Mouse (Mus musculus) limb, embryonic 14.5 days (tissue): ENCODE measurements around the gene Lonp2. TPM values are rescaled to one million over a fixed set of nuclear protein-coding genes. Genes with fewer than 3 reads are reported as not detected.

Experiments used
- ATAC-seq: fragments of 200-750 bp; cut with Nextera tagmentation; 2 replicates; pipeline ENCODE4 v1.8.0; 2017; ENCODE audit warnings: low read depth, moderate number of reproducible peaks, moderate TSS enrichment; ENCODE audit not compliant: low FRiP score
- DNase-seq: peaks from one replicate; pipeline ENCODE4 v3.0.0-alpha.2; 2015; ENCODE audit warnings: low spot score
- H3K27ac ChIP-seq: fragments of 300-500 bp; sonication (generic); replicated peaks from 2 replicates; pipeline ENCODE4 v1.5.1; 2014; ENCODE audit warnings: low read depth, mild to moderate bottlenecking, low read length, moderate library complexity, mixed read lengths
- H3K27me3 ChIP-seq: fragments of 300-500 bp; sonication (generic); 2 replicates; pipeline ENCODE4 v1.6.1; 2014; ENCODE audit warnings: low read length, mixed read lengths; ENCODE audit not compliant: control insufficient read depth, insufficient read depth
- H3K36me3 ChIP-seq: fragments of 300-500 bp; sonication (generic); 2 replicates; pipeline ENCODE4 v1.6.1; 2014; ENCODE audit warnings: mild to moderate bottlenecking, low read length, moderate library complexity, mixed read lengths; ENCODE audit not compliant: control insufficient read depth, insufficient read depth
- H3K4me1 ChIP-seq: fragments of 300-500 bp; sonication (generic); 2 replicates; pipeline ENCODE4 v1.6.1; 2014; ENCODE audit warnings: antibody characterized with exemption, low read length, mixed read lengths; ENCODE audit not compliant: control insufficient read depth, insufficient read depth
- H3K4me2 ChIP-seq: fragments of 300-500 bp; sonication (generic); replicated peaks from 2 replicates; pipeline ENCODE4 v1.6.1; 2014; ENCODE audit warnings: low read depth, mild to moderate bottlenecking, low read length, moderate library complexity; ENCODE audit not compliant: severe bottlenecking
- H3K4me3 ChIP-seq: fragments of 300-500 bp; sonication (generic); replicated peaks from 2 replicates; pipeline ENCODE4 v1.5.1; 2014; ENCODE audit warnings: low read length
- H3K9ac ChIP-seq: fragments of 300-500 bp; sonication (generic); 2 replicates; pipeline ENCODE4 v1.6.1; 2014; ENCODE audit warnings: mild to moderate bottlenecking, low read depth, low read length, moderate library complexity; ENCODE audit not compliant: severe bottlenecking
- H3K9me3 ChIP-seq: fragments of 300-500 bp; sonication (generic); 2 replicates; pipeline ENCODE4 v1.6.1; 2016; ENCODE audit warnings: low read length; ENCODE audit not compliant: control insufficient read depth
- POLR2A ChIP-seq: fragments of 200-500 bp; IDR thresholded peaks from 2 replicates; pipeline ENCODE4 v1.8.0; 2012; ENCODE audit warnings: inconsistent platforms, mild to moderate bottlenecking, moderate library complexity, borderline replicate concordance; ENCODE audit not compliant: insufficient read depth, insufficient read length; ENCODE audit errors: extremely low read depth
- WGBS: fragments of 180-500 bp; shearing (Covaris S2); extraction: QIAGEN DNeasy Blood & Tissue Kit; methylation state at CpG from one replicate; pipeline ENCODE4 v1.1.7; 2014; 5-methylcytosine and 5-hydroxymethylcytosine counted together
- polyA plus RNA-seq, 2 experiments: library from polyadenylated mRNA; depleted of rRNA in 1 of 2; stranded (reverse) in 1 of 2; unstranded in 1 of 2; fragments of >200 nt; fragmentation: Nextera tagmentation in 1 of 2; extraction: Ambion mirVana in 1 of 2; gene quantifications; 2 replicates each; pipeline versions ENCODE4 v1.2.1 to v1.2.3; 2012 to 2014

Lonp2 gene
- polyA plus RNA-seq, 2 experiments = 31.8 to 54.1 TPM

GRCm38 (mm10) chr8:86749842-86750241 is 126.0 kb downstream of the Lonp2 start:
- 15% methylated on average over 2 of the region's 2 CpGs for WGBS
- no peak overlapping the region for H3K4me2 ChIP-seq
- H3K9me3 ChIP-seq = no peaks in the 10 kb centered on the region
- no peak for ATAC-seq
- no peak for TF ChIP-seq POLR2A
- H3K36me3 ChIP-seq = no peaks in the 10 kb centered on the region
- no peaks in the 10 kb centered on the region for H3K27me3 ChIP-seq
- no peak overlapping the region for H3K9ac ChIP-seq
- H3K27ac ChIP-seq = no peak overlapping the region
- DNase-seq = no peak
- H3K4me1 ChIP-seq = peaks cover 7% of the 10 kb centered on the region
- H3K4me3 ChIP-seq = no peak overlapping the region

DNA sequence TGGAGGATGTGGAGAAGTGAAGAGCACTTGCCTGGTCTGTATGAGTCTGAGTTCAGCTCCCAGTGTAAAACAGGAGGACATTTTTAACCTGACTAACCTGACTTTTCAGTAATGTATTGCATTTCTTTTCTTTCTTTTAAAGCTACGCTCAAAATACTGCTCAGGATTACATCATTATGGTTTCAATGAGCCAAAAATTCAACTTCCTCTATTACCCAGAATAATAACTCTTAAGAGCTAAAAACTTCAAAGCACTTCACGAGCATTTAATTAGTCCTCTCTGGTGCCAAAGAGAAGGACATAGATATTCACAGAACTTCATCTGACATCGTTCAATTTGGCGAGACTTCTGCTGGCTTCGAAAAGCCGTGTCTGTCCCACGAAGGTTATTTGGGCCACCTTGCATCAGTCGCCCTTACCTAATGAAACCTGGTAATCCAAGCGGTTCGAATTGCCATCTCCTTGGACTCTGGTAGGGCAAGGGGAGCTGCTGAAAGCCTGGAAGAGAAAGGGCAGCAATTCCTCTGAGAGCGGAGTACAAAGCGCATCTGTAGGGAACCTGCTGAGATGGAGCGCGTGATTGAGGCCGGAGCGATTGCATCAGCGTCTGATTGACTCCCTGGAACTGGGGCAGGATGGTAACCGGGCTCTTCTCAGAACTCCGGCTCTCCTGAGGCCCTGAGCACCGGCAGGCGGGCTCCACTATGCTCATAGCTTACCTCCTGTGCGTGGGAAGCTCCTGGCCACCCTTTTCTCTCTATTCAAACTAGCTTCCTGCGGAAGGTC is 133.3 kb downstream of the Lonp2 start:
- TF ChIP-seq POLR2A = no peak
- Histone ChIP-seq H3K9ac (peak overlapping the region; percentile 21; the same call in 1 of the 2 replicates), H3K27me3 (no peaks in the 10 kb centered on the region), H3K4me3 (no peak overlapping the region), H3K27ac (no peak overlapping the region), H3K4me1 (no peaks in the 10 kb centered on the region), H3K36me3 (no peaks in the 10 kb centered on the region), H3K4me2 (no peak overlapping the region; the same call in 1 of the 2 replicates), H3K9me3 (no peaks in the 10 kb centered on the region)
- no peak for DNase-seq
- WGBS = 27% methylated on average over 23 of the region's 23 CpGs
- ATAC-seq = no peak

DNA sequence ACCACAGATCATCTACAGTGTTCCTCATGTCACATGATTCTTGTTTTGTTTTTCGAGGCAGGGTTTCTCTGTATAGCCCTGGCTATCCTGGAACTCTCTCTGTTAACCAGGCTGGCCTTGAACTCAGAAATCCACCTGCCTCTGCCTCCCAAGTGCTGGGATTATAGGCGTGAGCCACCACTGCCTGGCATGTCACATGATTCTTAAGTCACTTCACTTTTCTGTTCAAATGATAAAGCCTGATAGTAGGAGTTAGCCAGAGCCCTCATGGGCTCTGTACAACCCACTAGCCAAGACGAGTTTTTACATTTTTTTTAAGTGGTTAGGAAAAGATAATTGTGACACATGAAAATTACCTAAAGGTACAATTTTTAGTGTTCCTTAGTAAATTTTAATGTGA is 134.8 kb downstream of the Lonp2 start:
- H3K4me2 ChIP-seq = no peak overlapping the region
- DNase-seq (no peak), ATAC-seq (no peak)

DNA sequence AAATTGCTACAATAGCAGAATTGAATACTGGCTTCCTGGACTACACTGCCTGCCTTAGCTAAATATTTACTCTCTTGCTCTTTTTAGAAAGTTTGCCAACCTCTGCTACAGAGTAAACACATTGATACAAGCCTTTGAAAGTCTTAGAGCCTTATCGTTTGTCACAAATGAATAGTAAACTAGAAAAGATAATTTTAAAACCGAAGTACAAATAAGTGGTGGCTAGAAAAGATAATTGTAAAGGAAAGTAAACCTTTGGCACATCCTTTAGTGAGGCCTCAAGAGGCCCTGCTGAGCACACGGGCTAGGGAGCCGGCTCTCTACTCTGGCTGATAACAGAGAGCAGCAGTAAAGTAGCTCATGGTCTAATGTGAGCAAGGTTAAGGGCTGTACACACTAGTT is 135.2 kb downstream of the Lonp2 start:
- no peaks in the 10 kb centered on the region for H3K36me3 ChIP-seq
- no peak overlapping the region for H3K27ac ChIP-seq
- no peak for TF ChIP-seq POLR2A
- H3K4me2 ChIP-seq = no peak overlapping the region
- DNase-seq (no peak), ATAC-seq (no peak)
- H3K4me1 ChIP-seq = no peaks in the 10 kb centered on the region
- no peaks in the 10 kb centered on the region for H3K9me3 ChIP-seq
- no peaks in the 10 kb centered on the region for H3K27me3 ChIP-seq
- H3K4me3 ChIP-seq = no peak overlapping the region
- no peak overlapping the region for H3K9ac ChIP-seq
- 73% methylated on average over 4 of the region's 4 CpGs for WGBS

More for the DNA sequence above, 134.8 kb downstream of the Lonp2 start:
- no peaks in the 10 kb centered on the region for H3K4me1 ChIP-seq
- no peak overlapping the region for H3K27ac ChIP-seq
- no peak for TF ChIP-seq POLR2A
- no peaks in the 10 kb centered on the region for H3K36me3 ChIP-seq
- WGBS = 79% methylated on average over 3 of the region's 3 CpGs
- H3K27me3 ChIP-seq = no peaks in the 10 kb centered on the region
- no peak overlapping the region for H3K4me3 ChIP-seq
- H3K9ac ChIP-seq = no peak overlapping the region
- no peaks in the 10 kb centered on the region for H3K9me3 ChIP-seq

DNA sequence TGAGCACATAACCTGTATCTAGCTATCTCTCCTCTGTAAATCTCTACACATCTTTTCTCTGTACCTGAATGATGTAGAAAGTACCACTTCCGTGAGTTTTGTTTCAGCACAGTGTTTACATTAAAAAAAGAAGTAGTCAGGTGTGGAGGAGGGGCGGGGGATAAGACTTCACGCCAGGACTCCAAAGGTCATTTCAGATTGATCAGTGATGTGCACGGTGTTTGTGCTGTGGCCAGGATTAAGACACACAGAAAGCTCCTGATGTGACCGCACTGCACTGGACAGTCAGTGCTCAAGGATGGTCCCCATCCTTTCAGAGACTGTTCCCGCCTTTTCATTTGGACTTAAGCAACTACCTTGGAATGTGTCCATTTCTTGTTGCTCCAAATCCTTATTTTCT is 136.9 kb downstream of the Lonp2 start:
- DNase-seq (no peak), ATAC-seq (no peak)
- H3K27ac ChIP-seq = no peak overlapping the region
- no peak overlapping the region for H3K9ac ChIP-seq
- no peaks in the 10 kb centered on the region for H3K27me3 ChIP-seq
- WGBS = 79% methylated on average over 6 of the region's 6 CpGs
- no peak overlapping the region for H3K4me3 ChIP-seq
- no peaks in the 10 kb centered on the region for H3K36me3 ChIP-seq
- H3K4me1 ChIP-seq = no peaks in the 10 kb centered on the region
- TF ChIP-seq POLR2A = no peak
- no peaks in the 10 kb centered on the region for H3K9me3 ChIP-seq
- H3K4me2 ChIP-seq = no peak overlapping the region
